Comparison of ENCODE assay signal across 9 mouse cellular contexts in genomic region chr7:139208023-139208772, GRCm38 (mm10). TPM values are rescaled to one million over a fixed set of nuclear protein-coding genes. Genes with fewer than 3 reads are reported as not detected.
A peak's percentile ranks its signal among the peaks of the same experiment; 100 is the strongest.
DNase-seq lines count a peak whose midpoint lies in the region; ATAC-seq and TF ChIP-seq lines count a peak whose summit lies in the region.
"Had no signal": no experiment of that assay in that cellular context is flagged by ENCODE, and none has a peak within 500 bp of the region (broad histone marks: within the 10 kb centered on the region; RNA-seq: fewer than 3 reads in every experiment).

No protein-coding gene starts in this region.

- peak; percentile 69 for DNase-seq in hindbrain, embryonic 10.5 days (ENCODE audit: low spot score)
- DNase-seq in 3T3-L1 (ENCODE audit: low read depth, low spot score) = peak; percentile 78
- peak; percentile 44 for DNase-seq in MEL-GATA-1-ER (ENCODE audit: extremely low read depth, low read depth)
- DNase-seq in cerebellum, postnatal 25 days = peak; percentile 54 to 70
- peak; percentile 82 for DNase-seq in hindbrain, postnatal 0 days (ENCODE audit: low spot score)
- DNase-seq in spleen, adult 12 weeks (ENCODE audit: low spot score) = no peak

- peak; percentile 96 for TF ChIP-seq CTCF in hindbrain, postnatal 0 days (IDR thresholded peaks at IDR 0.05; ENCODE audit: low read depth)

- H3K36me3 ChIP-seq in hindbrain, embryonic 10.5 days = no peaks in the 10 kb centered on the region
- H3K36me3 ChIP-seq in hindbrain, embryonic 12.5 days = no peaks in the 10 kb centered on the region
- H3K36me3 ChIP-seq in hindbrain, postnatal 0 days (ENCODE audit: insufficient read depth, low read length) = no peaks in the 10 kb centered on the region

- H3K9me3 ChIP-seq in hindbrain, embryonic 10.5 days = no peaks in the 10 kb centered on the region
- no peaks in the 10 kb centered on the region for H3K9me3 ChIP-seq in hindbrain, embryonic 12.5 days (replicated peaks)
- no peaks in the 10 kb centered on the region for H3K9me3 ChIP-seq in hindbrain, postnatal 0 days (ENCODE audit: low read length)

- peaks cover 14% of the 10 kb centered on the region for H3K4me1 ChIP-seq in hindbrain, embryonic 10.5 days (replicated peaks)
- H3K4me1 ChIP-seq in hindbrain, embryonic 12.5 days = peaks cover 9% of the 10 kb centered on the region
- 0 out of 2 replicates have a peak, but pooled peaks cover 5% of the 10 kb centered on the region for H3K4me1 ChIP-seq in hindbrain, postnatal 0 days (ENCODE audit: insufficient read depth, low read length)

- H3K4me3 ChIP-seq in hindbrain, embryonic 10.5 days = no peak overlapping the region
- H3K4me3 ChIP-seq in hindbrain, embryonic 12.5 days = no peak overlapping the region
- no peak overlapping the region for H3K4me3 ChIP-seq in hindbrain, postnatal 0 days (ENCODE audit: low read length)

- H3K27me3 ChIP-seq in hindbrain, embryonic 10.5 days (ENCODE audit: insufficient read depth, poor library complexity, severe bottlenecking) = peaks cover 6% of the 10 kb centered on the region; the same call in 1 of the 2 replicates
- H3K27me3 ChIP-seq in hindbrain, embryonic 12.5 days = no peaks in the 10 kb centered on the region
- H3K27me3 ChIP-seq in hindbrain, postnatal 0 days (ENCODE audit: insufficient read depth, low read length) = no peaks in the 10 kb centered on the region

- no peak overlapping the region for H3K4me2 ChIP-seq in hindbrain, embryonic 12.5 days (replicated peaks)
- no peak overlapping the region for H3K4me2 ChIP-seq in hindbrain, postnatal 0 days (ENCODE audit: low read depth, low read length)

- H3K9ac ChIP-seq in hindbrain, embryonic 12.5 days = no peak overlapping the region
- H3K9ac ChIP-seq in hindbrain, postnatal 0 days (replicated peaks; ENCODE audit: low read length) = no peak overlapping the region

- H3K27ac ChIP-seq in hindbrain, embryonic 10.5 days = no peak overlapping the region
- H3K27ac ChIP-seq in hindbrain, embryonic 12.5 days = no peak overlapping the region
- no peak overlapping the region for H3K27ac ChIP-seq in hindbrain, postnatal 0 days

- 35% methylated on average over 7 of the region's 7 CpGs for WGBS in hindbrain, embryonic 10.5 days
- 38% methylated on average over 7 of the region's 7 CpGs for WGBS in hindbrain, embryonic 12.5 days
- 34% methylated on average over 7 of the region's 7 CpGs for WGBS in hindbrain, postnatal 0 days

- ATAC-seq in hindbrain, embryonic 12.5 days (ENCODE audit: low FRiP score) = no peak
- no peak for ATAC-seq in hindbrain, postnatal 0 days
- ATAC-seq in megakaryocyte progenitor cell, adult 5-6 weeks (replicated peaks; ENCODE audit: poor library complexity) = peak; percentile 89

RNA-seq across cellular contexts. Expression of gene Lrrc27, which starts 4.6 kb away (rescaled TPM):
- polyA plus RNA-seq in hindbrain, embryonic 10.5 days (2016; fragmentation: Nextera tagmentation; extraction: Ambion mirVana) = 4.1 and 4.9 TPM in 2 replicates
- 3.2 and 5.3 TPM in 2 replicates for polyA plus RNA-seq in hindbrain, embryonic 12.5 days (2016; fragmentation: Nextera tagmentation; extraction: Ambion mirVana)
- 1.6 and 2.8 TPM in 2 replicates for total RNA-seq in hindbrain, postnatal 0 days (2014; rRNA removed)
- 4.0 and 5.1 TPM in 2 replicates for polyA plus RNA-seq in hindbrain, postnatal 0 days (2015; fragmentation: Nextera tagmentation; extraction: Ambion mirVana)
- 1.2 and 2.0 TPM in 2 replicates for total RNA-seq in megakaryocyte progenitor cell, adult 5-6 weeks (2015)
- total RNA-seq in megakaryocyte progenitor cell, adult 5-6 weeks (2017) = 1.4 and 2.1 TPM in 2 replicates

RNA-seq across cellular contexts. Expression of gene Stk32c, which starts 4.9 kb away (rescaled TPM):
- 0.35 and 0.60 TPM in 2 replicates for polyA plus RNA-seq in hindbrain, embryonic 10.5 days (2016; fragmentation: Nextera tagmentation; extraction: Ambion mirVana)
- polyA plus RNA-seq in hindbrain, embryonic 12.5 days (2016; fragmentation: Nextera tagmentation; extraction: Ambion mirVana) = 0.65 and 0.68 TPM in 2 replicates
- 20.4 and 24.7 TPM in 2 replicates for total RNA-seq in hindbrain, postnatal 0 days (2014; rRNA removed)
- polyA plus RNA-seq in hindbrain, postnatal 0 days (2015; fragmentation: Nextera tagmentation; extraction: Ambion mirVana) = 1.9 and 2.0 TPM in 2 replicates
- not detected in 2 replicates for total RNA-seq in megakaryocyte progenitor cell, adult 5-6 weeks (2015)
- total RNA-seq in megakaryocyte progenitor cell, adult 5-6 weeks (2017) = not detected in 2 replicates
- polyA plus RNA-seq: liver, embryonic 16.5 days had no signal

RNA-seq across cellular contexts. Expression of gene Pwwp2b, which starts 40.1 kb away (rescaled TPM):
- 4.7 and 5.2 TPM in 2 replicates for polyA plus RNA-seq in hindbrain, embryonic 10.5 days (2016; fragmentation: Nextera tagmentation; extraction: Ambion mirVana)
- 4.3 and 5.1 TPM in 2 replicates for polyA plus RNA-seq in hindbrain, embryonic 12.5 days (2016; fragmentation: Nextera tagmentation; extraction: Ambion mirVana)
- 6.6 and 6.7 TPM in 2 replicates for total RNA-seq in hindbrain, postnatal 0 days (2014; rRNA removed)
- polyA plus RNA-seq in hindbrain, postnatal 0 days (2015; fragmentation: Nextera tagmentation; extraction: Ambion mirVana) = 4.0 and 4.8 TPM in 2 replicates
- 3.7 and 4.6 TPM in 2 replicates for total RNA-seq in megakaryocyte progenitor cell, adult 5-6 weeks (2015)
- 2.5 and 4.7 TPM in 2 replicates for total RNA-seq in megakaryocyte progenitor cell, adult 5-6 weeks (2017)
